Mouse (Mus musculus) midbrain, embryonic 13.5 days (tissue): Measurements from ENCODE around the gene Tarbp2. TPM values are rescaled to one million over a fixed set of nuclear protein-coding genes. Genes with fewer than 3 reads are reported as not detected.

Experiments
- ATAC-seq: fragments of 200-750 bp; cut with Nextera tagmentation; 2 replicates; pipeline ENCODE4 v1.8.0; 2017; ENCODE audit warnings: mild to moderate bottlenecking, moderate TSS enrichment, moderate library complexity
- H3K27ac ChIP-seq: fragments of 300-500 bp; sonication (generic); 2 replicates; pipeline ENCODE4 v1.5.1; 2015; ENCODE audit warnings: inconsistent platforms, mild to moderate bottlenecking, moderate library complexity
- H3K27me3 ChIP-seq: fragments of 300-500 bp; sonication (generic); 2 replicates; pipeline ENCODE4 v1.6.1; 2015; ENCODE audit warnings: mild to moderate bottlenecking, inconsistent platforms
- H3K36me3 ChIP-seq: fragments of 300-500 bp; sonication (generic); 2 replicates; pipeline ENCODE4 v1.6.1; 2015; ENCODE audit warnings: mild to moderate bottlenecking, inconsistent platforms
- H3K4me1 ChIP-seq: fragments of 300-500 bp; sonication (generic); replicated peaks from 2 replicates; pipeline ENCODE4 v1.6.1; 2015; ENCODE audit warnings: inconsistent platforms
- H3K4me2 ChIP-seq: fragments of 300-500 bp; sonication (generic); replicated peaks from 2 replicates; pipeline ENCODE4 v1.6.1; 2015; ENCODE audit warnings: moderate library complexity, mild to moderate bottlenecking, inconsistent platforms
- H3K4me3 ChIP-seq: fragments of 300-500 bp; sonication (generic); replicated peaks from 2 replicates; pipeline ENCODE4 v1.5.1; 2015; ENCODE audit warnings: mild to moderate bottlenecking, inconsistent platforms
- H3K9ac ChIP-seq: fragments of 300-500 bp; sonication (generic); replicated peaks from 2 replicates; pipeline ENCODE4 v1.6.1; 2015; ENCODE audit warnings: mild to moderate bottlenecking, inconsistent platforms
- H3K9me3 ChIP-seq: fragments of 300-500 bp; sonication (generic); 2 replicates; pipeline ENCODE4 v1.6.1; 2016; ENCODE audit warnings: mild to moderate bottlenecking, inconsistent platforms
- WGBS: fragments of 180-500 bp; shearing (Covaris S2); methylation state at CpG from one replicate; pipeline ENCODE4 v1.1.7; 2015; 5-methylcytosine and 5-hydroxymethylcytosine counted together
- polyA plus RNA-seq: library from polyadenylated mRNA; unstranded; fragments of >200 nt; fragmentation: Nextera tagmentation; extraction: Ambion mirVana; gene quantifications from 2 replicates; pipeline ENCODE4 v1.2.1, GENCODE M21; 2015

Gene Tarbp2
- polyA plus RNA-seq, 1 experiment from 2014 or later, result 101 TPM

DNA sequence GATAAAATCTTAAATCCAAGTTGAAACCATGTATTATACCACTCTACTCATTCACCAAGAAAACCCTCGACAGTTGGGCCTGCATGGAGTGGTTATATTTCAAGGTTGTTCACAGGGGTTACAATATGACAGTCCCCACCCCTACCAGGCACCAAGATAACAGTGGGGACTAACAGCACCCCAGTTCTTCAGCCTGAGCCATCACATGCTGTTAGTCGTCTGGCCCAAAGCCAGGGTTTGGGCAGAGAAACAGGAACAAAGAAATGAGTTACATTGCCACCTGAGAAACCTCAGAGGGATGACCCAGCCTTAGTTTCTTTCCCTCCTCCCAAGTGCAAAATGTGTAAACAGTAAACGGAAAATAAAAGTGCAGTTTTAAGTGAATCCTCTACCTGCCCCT lies 18.6 kb upstream of the Tarbp2 start:
- Histone ChIP-seq H3K4me2 (no peak overlapping the region), H3K27me3 (no peaks in the 10 kb centered on the region), H3K36me3 (peaks cover 93% of the 10 kb centered on the region), H3K9me3 (no peaks in the 10 kb centered on the region), H3K4me3 (no peak overlapping the region), H3K27ac (no peak overlapping the region), H3K4me1 (no peaks in the 10 kb centered on the region), H3K9ac (no peak overlapping the region)
- WGBS, result 83% methylated on average over 3 of the region's 3 CpGs
- no peak for ATAC-seq

DNA sequence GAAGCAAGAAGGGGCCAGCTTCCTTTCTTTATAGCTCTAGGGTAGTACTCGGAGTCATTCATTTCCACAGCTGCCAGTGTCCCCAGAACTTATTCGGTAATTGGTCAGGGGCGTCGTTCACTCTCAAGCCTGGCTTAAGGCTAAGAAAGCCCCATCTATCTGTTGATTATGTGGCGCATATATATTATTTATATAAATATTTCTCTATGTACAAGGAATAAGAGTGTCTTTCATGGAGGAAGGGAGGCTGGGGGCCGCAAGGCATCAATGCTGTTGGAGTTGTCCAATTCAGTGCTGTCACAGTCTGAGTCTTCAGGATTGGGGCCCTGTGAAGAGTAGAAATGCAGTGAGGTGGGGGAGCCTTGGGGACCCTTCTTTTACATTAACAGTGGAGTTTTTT lies 18.1 kb upstream of the Tarbp2 start:
- Histone ChIP-seq H3K36me3 (peaks cover 94% of the 10 kb centered on the region), H3K27ac (no peak overlapping the region), H3K9me3 (no peaks in the 10 kb centered on the region), H3K4me3 (no peak overlapping the region), H3K9ac (no peak overlapping the region), H3K27me3 (no peaks in the 10 kb centered on the region), H3K4me1 (no peaks in the 10 kb centered on the region), H3K4me2 (no peak overlapping the region)
- no peak for ATAC-seq
- WGBS, result 93% methylated on average over 6 of the region's 6 CpGs

DNA sequence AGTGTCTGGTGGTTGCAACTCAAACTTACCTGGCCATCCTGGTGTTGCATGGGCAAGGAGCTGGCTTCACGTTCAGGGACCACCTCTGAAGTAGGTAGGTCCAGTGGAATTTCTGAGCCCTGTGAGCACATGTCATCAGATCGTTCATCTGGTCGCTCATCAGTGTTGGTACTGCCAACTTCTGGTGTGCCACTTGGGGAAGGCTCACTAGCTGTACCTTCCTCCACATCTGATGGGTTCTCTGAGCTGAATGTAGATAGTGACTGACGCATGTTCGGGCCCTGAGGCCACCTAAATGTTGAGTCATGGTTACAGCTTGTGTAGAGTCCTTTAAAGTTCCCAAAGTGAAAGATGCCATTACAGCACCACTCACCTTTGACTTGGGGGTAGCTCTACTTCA lies 17.5 kb upstream of the Tarbp2 start:
- H3K4me2 ChIP-seq, result no peak overlapping the region
- no peak overlapping the region for H3K27ac ChIP-seq
- H3K4me3 ChIP-seq, result no peak overlapping the region
- H3K9ac ChIP-seq, result no peak overlapping the region
- ATAC-seq, result no peak
- H3K36me3 ChIP-seq, result peaks cover 94% of the 10 kb centered on the region
- no peaks in the 10 kb centered on the region for H3K9me3 ChIP-seq
- 96% methylated on average over 5 of the region's 5 CpGs for WGBS
- H3K27me3 ChIP-seq, result no peaks in the 10 kb centered on the region
- H3K4me1 ChIP-seq, result no peaks in the 10 kb centered on the region

DNA sequence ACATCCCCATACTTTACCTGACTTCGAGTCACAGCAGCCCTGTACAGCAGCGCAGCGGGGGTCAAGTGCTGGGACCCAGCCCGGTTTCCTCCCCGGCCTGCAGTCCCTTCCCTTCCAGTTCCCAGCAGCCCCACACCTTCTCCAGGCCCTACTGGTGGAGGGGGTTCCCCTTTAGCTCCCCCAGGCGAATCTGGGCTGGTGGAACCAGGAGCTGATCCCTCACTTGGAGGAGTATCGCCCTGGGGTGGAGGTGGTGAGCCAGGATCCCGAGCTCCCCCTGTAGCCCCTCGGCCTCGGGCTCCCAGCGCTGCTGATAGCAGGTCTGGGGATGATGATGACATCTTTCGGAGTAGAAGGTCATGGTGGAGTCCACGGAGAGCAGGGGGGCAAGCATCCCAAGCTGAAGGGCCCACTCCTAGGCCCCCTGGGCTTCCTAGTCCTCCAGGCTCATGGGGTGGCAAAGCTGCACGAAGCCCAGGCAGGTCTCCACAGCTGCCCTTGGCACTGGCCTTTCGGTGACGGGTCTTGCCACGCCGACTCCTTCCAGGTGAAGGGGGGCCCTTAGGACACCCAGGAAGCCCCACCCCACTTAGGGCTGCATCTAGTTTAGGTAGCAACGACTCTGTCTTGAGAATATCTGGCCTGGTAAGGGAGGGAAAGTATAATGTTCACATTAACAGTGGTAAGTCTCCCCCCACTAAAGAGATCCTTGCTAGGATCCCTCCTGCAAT lies 16.7 kb upstream of the Tarbp2 start:
- WGBS, result 92% methylated on average over 19 of the region's 19 CpGs
- no peaks in the 10 kb centered on the region for H3K9me3 ChIP-seq
- peak; percentile 18; the same call in 1 of the 2 replicates for ATAC-seq
- H3K4me2 ChIP-seq, result no peak overlapping the region
- no peak overlapping the region for H3K4me3 ChIP-seq
- peaks cover 94% of the 10 kb centered on the region for H3K36me3 ChIP-seq
- H3K9ac ChIP-seq, result no peak overlapping the region
- no peak overlapping the region for H3K27ac ChIP-seq
- no peaks in the 10 kb centered on the region for H3K4me1 ChIP-seq
- no peaks in the 10 kb centered on the region for H3K27me3 ChIP-seq

DNA sequence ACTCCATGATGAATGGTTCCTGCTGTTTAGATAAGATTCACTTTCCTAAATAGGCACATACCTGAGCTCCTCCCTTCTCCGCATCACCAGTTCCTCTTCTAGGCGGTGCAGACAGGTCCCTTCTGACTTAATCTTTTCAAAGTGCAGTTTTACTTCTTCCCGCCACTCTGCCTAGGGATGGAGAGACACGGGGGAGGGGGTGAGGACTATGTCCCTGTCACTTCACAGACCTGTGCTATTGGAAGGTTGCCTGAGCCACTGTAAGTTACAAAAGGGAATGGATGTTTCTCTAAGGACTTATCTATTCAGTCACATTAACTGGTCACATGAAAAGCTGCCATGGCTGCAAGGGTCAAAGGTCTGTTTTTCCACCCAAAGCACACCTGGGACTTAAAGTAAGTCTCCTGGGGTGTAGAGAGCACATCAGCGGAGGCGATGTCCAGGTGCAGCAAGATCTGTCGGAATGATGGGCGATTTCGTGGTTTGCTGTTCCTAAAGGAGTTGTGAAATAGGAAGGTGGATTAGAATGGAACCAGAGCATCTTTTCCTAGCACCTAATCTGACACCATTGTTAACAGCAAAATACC lies 15.6 kb upstream of the Tarbp2 start:
- WGBS, result 84% methylated on average over 9 of the region's 9 CpGs
- Histone ChIP-seq H3K4me3 (no peak overlapping the region), H3K4me2 (no peak overlapping the region), H3K4me1 (no peaks in the 10 kb centered on the region), H3K27me3 (no peaks in the 10 kb centered on the region), H3K9ac (no peak overlapping the region), H3K9me3 (no peaks in the 10 kb centered on the region), H3K27ac (no peak overlapping the region), H3K36me3 (peaks cover 86% of the 10 kb centered on the region)
- ATAC-seq, result no peak

DNA sequence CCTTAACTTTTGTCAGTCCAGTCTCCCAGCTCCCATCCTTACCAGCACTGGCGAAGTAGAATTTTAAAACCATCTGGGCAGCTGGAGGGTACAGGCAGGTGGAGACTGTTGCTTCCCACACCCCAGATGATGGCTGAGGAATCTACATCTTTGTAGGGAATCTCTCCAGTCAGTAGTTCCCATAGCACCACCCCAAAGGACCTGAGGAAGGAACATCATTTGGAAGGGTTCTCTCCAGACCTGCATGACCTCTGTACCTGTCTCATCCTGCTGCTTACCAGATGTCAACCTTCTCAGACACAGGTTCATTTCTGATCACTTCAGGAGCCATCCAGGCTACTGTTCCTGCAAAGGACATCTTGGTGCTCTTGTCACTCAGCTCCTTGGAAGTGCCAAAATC lies 14.5 kb upstream of the Tarbp2 start, which contains the start of gene Gm10337:
TSS of gene Gm10337 (plus strand) at position 276 of the 400 bp plus-strand sequence.
- Histone ChIP-seq H3K27me3 (no peaks in the 10 kb centered on the region), H3K36me3 (peaks cover 83% of the 10 kb centered on the region), H3K9me3 (no peaks in the 10 kb centered on the region), H3K4me2 (no peak within 1 kb of the TSS), H3K4me1 (peaks cover 4% of the 10 kb centered on the region), H3K27ac (no peak within 1 kb of the TSS), H3K9ac (no peak within 1 kb of the TSS), H3K4me3 (no peak within 1 kb of the TSS)
- no peak for ATAC-seq
- 88% methylated on average over 1 of the region's 1 CpGs for WGBS

DNA sequence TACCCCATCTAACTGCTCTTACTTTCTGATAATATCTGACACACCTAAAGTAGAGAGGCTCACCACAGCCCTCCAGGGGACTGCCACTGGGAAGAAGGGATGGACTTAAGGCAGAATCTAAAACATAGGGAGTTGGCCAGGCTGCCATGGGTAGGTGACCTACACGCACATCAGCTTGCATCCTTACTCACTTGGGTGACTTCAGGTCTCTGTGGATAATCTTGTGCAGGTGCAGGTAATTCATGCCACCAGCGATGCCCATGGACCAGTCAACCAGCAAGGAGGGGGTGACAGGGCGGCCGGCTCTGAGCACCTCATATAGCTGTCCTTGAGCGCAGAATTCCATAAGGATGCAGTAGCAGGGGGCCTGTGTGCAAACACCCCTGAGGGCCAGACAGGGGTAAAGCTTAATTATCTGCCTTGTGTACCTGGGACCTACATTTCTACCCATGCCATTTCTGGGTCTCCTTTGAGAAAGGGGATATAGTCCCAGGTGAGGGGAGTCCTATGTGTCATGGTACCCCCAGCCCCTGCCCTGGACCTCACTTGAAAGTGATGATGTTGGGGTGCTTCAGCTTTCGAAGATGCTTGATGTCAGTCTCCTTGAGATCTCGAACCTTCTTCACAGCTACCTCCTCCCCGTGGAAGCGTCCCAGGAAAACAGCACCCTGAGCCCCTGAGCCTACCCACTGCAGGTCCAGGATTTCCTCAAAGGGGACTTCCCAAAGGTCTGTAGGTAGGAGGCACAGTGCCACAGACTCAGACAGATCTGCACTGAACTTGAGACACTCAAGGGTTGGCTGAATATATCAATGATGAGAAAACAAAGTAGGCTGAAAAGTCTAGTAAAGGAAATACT lies 13.8 kb upstream of the Tarbp2 start:
- H3K4me2 ChIP-seq, result no peak overlapping the region
- H3K36me3 ChIP-seq, result peaks cover 78% of the 10 kb centered on the region
- H3K9me3 ChIP-seq, result no peaks in the 10 kb centered on the region
- H3K27me3 ChIP-seq, result no peaks in the 10 kb centered on the region
- H3K9ac ChIP-seq, result no peak overlapping the region
- WGBS, result 87% methylated on average over 9 of the region's 9 CpGs
- H3K4me1 ChIP-seq, result peaks cover 11% of the 10 kb centered on the region
- no peak overlapping the region for H3K27ac ChIP-seq
- ATAC-seq, result no peak
- no peak overlapping the region for H3K4me3 ChIP-seq

DNA sequence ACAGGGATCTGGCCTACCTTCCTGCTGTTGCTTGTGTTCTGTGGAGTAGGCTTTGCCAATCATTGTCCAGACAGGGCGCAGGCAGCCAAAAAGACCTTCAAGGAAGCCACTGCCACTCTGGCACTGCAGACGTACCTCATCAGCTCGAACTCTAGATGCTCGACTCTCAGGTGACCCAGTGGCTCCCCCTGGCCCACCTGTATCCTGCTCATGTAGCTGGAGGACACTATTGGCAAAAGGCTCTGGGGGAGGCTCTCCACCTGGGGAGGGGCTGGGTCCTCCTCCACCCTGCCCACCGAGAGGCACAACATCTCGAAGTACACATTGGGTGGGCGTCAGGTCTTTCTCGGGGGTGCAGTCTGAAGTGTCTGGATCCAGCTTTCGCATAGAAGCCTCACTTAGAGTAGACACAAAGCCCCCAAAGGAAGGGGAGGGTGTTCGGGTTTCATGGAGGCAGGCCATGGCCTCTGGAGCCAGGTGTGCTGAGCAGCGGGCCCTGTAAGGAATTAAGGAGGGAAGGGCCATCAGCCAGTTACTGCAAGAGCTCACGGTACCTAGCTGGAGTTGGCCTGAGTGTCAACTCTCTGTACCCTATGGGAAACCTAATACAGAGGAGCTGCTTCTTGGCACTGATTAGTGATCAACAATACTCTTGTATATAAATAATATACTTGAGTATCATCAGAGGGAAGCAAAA lies 12.8 kb upstream of the Tarbp2 start:
- no peaks in the 10 kb centered on the region for H3K27me3 ChIP-seq
- peaks cover 68% of the 10 kb centered on the region for H3K36me3 ChIP-seq
- no peak for ATAC-seq
- no peak overlapping the region for H3K4me3 ChIP-seq
- WGBS, result 81% methylated on average over 12 of the region's 12 CpGs
- H3K4me2 ChIP-seq, result no peak overlapping the region
- no peak overlapping the region for H3K9ac ChIP-seq
- H3K9me3 ChIP-seq, result no peaks in the 10 kb centered on the region
- peaks cover 21% of the 10 kb centered on the region for H3K4me1 ChIP-seq
- no peak overlapping the region for H3K27ac ChIP-seq

DNA sequence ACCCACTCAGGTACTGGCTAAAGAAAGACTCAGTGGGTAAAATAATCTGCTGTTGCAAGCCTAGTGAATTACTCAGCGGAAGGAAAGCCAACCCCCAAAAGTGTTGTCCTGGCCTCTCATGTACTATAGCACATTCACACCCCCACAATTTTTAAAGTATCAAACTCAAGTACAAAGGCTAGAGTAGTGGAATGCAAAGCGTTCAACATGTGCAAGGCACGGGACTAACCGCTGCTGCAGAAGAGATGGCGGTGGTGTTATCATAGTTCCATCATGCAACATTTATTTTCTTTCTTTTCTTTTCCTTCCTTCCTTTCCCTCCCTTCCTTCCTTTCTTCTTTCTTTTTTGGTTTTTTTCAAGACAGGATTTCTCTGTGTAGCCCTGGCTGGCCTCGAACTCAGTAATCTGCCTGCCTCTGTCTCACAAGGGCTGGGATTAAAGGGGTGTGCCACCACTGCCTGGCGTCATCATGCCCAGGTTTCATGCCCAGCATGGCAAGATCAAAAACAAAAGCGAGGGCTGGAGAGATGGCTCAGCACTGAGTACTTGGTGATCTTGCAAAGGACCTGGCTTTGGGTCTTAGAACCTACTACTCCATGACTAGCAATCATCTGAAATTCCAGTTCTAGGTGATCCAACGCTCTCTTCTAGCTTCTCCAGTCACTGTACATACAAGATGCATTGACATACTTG lies 12.1 kb upstream of the Tarbp2 start:
- no peak overlapping the region for H3K4me2 ChIP-seq
- H3K4me1 ChIP-seq, result peaks cover 26% of the 10 kb centered on the region
- H3K27me3 ChIP-seq, result no peaks in the 10 kb centered on the region
- no peak overlapping the region for H3K27ac ChIP-seq
- peaks cover 61% of the 10 kb centered on the region for H3K36me3 ChIP-seq
- no peak overlapping the region for H3K4me3 ChIP-seq
- ATAC-seq, result no peak
- no peaks in the 10 kb centered on the region for H3K9me3 ChIP-seq
- no peak overlapping the region for H3K9ac ChIP-seq
- 91% methylated on average over 9 of the region's 9 CpGs for WGBS

DNA sequence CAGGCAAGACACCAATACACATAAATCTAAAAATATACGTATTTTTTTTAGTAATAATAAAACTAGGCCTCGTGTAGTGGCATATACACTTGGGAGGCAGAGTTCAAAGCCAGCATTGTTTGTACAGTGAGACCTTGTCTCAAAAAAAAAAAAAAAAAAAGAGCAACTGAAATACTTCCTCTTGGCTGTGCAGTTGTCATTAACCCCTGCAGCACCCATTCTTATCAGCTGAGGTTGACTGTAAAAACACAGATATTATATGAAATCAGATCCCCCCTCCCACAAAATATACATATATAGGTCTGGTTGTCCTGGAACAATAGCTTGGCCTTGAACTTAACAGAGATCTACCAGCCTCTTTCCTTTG lies 11.5 kb upstream of the Tarbp2 start:
- 80% methylated on average over 2 of the region's 2 CpGs for WGBS
- peaks cover 31% of the 10 kb centered on the region for H3K4me1 ChIP-seq
- H3K27me3 ChIP-seq, result no peaks in the 10 kb centered on the region
- H3K4me2 ChIP-seq, result no peak overlapping the region
- ATAC-seq, result no peak
- H3K36me3 ChIP-seq, result peaks cover 56% of the 10 kb centered on the region
- no peak overlapping the region for H3K9ac ChIP-seq
- no peak overlapping the region for H3K27ac ChIP-seq
- no peak overlapping the region for H3K4me3 ChIP-seq
- no peaks in the 10 kb centered on the region for H3K9me3 ChIP-seq

DNA sequence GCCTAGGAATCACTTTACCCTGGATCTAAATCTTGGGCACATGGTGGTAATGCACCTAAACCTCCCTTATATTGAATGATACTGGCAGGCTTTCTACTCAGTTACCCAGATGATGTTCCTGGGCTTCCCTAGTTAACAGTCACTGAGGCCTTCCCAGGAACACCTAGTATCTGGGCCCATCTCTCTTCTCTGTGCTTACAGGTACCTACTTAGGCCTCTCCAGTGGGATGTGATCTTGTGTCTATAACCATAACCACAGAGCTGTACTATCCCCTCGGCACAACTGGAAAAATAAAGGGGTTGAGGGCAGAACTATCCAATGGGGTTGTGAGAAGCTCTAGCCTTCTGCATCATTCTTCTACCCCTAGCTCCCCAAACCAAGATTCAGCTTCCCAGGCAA lies 11.1 kb upstream of the Tarbp2 start:
- H3K9me3 ChIP-seq, result no peaks in the 10 kb centered on the region
- H3K9ac ChIP-seq, result no peak overlapping the region
- no peak overlapping the region for H3K4me3 ChIP-seq
- H3K27me3 ChIP-seq, result no peaks in the 10 kb centered on the region
- no peak overlapping the region for H3K27ac ChIP-seq
- 86% methylated on average over 1 of the region's 1 CpGs for WGBS
- no peak overlapping the region for H3K4me2 ChIP-seq
- peaks cover 51% of the 10 kb centered on the region for H3K36me3 ChIP-seq
- peaks cover 35% of the 10 kb centered on the region for H3K4me1 ChIP-seq
- ATAC-seq, result no peak
